Mouse (Mus musculus) heart, embryonic 15.5 days (tissue): ENCODE measurements around the gene 4930590J08Rik. TPM values are rescaled to one million over a fixed set of nuclear protein-coding genes. Genes with fewer than 3 reads are reported as not detected.
"Not testable (repeated sequence)": the region's sequence is repeated elsewhere in the genome, so short reads cannot be mapped to it uniquely, and the experiment has no call there.

Experiments used
- ATAC-seq: fragments of 200-750 bp; cut with Nextera tagmentation; replicated peaks from 2 replicates; pipeline ENCODE4 v1.8.0; 2017; ENCODE audit warnings: low read depth, moderate TSS enrichment; ENCODE audit not compliant: insufficient number of reproducible peaks, insufficient read depth, low FRiP score
- H3K27ac ChIP-seq: fragments of 300-500 bp; sonication (generic); 2 replicates; pipeline ENCODE4 v1.5.1; 2015; ENCODE audit warnings: mild to moderate bottlenecking, inconsistent platforms
- H3K27me3 ChIP-seq: fragments of 300-500 bp; sonication (generic); 2 replicates; pipeline ENCODE4 v1.6.1; 2015; ENCODE audit warnings: inconsistent platforms
- H3K36me3 ChIP-seq: fragments of 300-500 bp; sonication (generic); 2 replicates; pipeline ENCODE4 v1.6.1; 2015; ENCODE audit warnings: mild to moderate bottlenecking, inconsistent platforms
- H3K4me1 ChIP-seq: fragments of 300-500 bp; sonication (generic); replicated peaks from 2 replicates; pipeline ENCODE4 v1.6.1; 2015; ENCODE audit warnings: inconsistent platforms
- H3K4me2 ChIP-seq: fragments of 300-500 bp; sonication (generic); 2 replicates; pipeline ENCODE4 v1.6.1; 2015; ENCODE audit warnings: inconsistent platforms, mild to moderate bottlenecking, moderate library complexity
- H3K4me3 ChIP-seq: fragments of 300-500 bp; sonication (generic); 2 replicates; pipeline ENCODE4 v1.5.1; 2015; ENCODE audit warnings: mild to moderate bottlenecking, inconsistent platforms
- H3K9ac ChIP-seq: fragments of 300-500 bp; sonication (generic); 2 replicates; pipeline ENCODE4 v1.6.1; 2015; ENCODE audit warnings: mild to moderate bottlenecking, inconsistent platforms
- H3K9me3 ChIP-seq: fragments of 300-500 bp; sonication (generic); replicated peaks from 2 replicates; pipeline ENCODE4 v1.6.1; 2016; ENCODE audit warnings: inconsistent platforms
- WGBS: fragments of 180-500 bp; shearing (Covaris S2); methylation state at CpG from one replicate; pipeline ENCODE4 v1.1.7; 2015; ENCODE audit warnings: mixed read lengths; 5-methylcytosine and 5-hydroxymethylcytosine counted together
- polyA plus RNA-seq: library from polyadenylated mRNA; unstranded; fragments of >200 nt; fragmentation: Nextera tagmentation; extraction: Ambion mirVana; gene quantifications from 2 replicates; pipeline ENCODE4 v1.2.1, GENCODE M21; 2015

Gene 4930590J08Rik
- polyA plus RNA-seq: 0.19 and 0.31 TPM in 2 replicates

DNA sequence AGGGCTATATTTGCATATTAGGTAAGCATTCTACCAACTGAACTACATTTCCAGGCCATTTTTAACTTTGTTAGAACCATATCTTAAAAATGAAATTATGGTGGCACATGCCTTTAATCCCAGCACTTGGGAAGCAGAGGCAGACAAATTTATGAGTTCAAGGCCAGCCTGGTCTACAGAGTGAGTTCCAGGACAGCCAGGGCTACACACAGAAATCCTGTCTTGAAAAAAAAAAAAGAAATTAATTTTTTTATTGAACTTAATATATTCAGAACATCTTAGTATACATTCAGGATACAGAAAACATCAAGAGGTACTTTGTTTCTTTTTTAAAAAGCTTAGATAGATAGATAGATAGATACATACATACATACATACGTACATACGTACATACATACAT, at the start of gene 4930590J08Rik:
TSS of gene 4930590J08Rik (plus strand) at position 301 of the 400 bp plus-strand sequence.
- ATAC-seq, H3K9ac ChIP-seq, H3K4me1 ChIP-seq, H3K27me3 ChIP-seq, H3K4me2 ChIP-seq, H3K4me3 ChIP-seq, H3K27ac ChIP-seq, H3K9me3 ChIP-seq: not testable (repeated sequence)
- peaks cover 37% of the 10 kb centered on the region for H3K36me3 ChIP-seq
- WGBS: 91% methylated on average over 2 of the region's 2 CpGs

DNA sequence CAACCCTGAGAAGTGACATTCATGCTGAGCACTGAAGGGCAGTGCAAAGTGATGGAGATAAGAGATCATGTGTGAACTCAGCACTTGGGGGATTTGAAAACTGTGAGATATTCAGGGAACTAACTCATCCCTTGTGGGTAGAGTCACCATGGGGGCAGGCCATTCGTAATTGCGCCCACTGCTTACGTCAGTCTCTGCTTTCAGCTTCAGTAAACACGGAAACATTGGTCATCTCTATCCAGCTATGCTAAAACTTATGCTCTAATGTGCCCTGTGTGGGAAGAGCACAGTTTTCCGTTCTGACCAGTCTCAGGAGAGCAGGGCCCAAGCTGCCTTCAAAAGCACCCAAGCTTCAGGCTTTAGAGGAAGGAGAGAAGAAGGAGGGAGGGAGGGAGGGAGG, 44.3 kb upstream of the 4930590J08Rik start:
- WGBS: 50% methylated on average over 5 of the region's 5 CpGs

DNA sequence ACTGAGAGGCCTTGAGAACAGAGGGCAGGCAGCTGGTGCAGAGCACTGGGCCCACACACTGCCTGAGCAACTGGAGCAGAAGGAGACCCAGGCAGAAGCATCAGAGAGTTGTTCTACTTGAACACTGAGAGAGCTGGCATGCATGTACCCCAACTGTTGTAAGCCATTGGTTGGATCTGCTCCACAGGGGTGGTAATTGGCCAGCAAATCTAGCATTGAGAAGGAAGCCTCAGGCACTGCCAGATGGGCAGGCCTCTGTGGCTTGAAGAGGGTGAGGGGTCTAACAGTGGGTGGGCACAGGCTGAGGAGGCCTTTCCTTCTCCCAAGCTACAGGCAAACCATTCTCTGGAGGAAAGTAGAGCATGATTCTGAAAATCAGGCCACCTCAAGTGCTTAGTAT, 39.8 kb upstream of the 4930590J08Rik start:
- H3K4me3 ChIP-seq: no peak overlapping the region
- ATAC-seq: no peak
- no peak overlapping the region for H3K4me2 ChIP-seq
- H3K27ac ChIP-seq: no peak overlapping the region
- H3K9me3 ChIP-seq: no peaks in the 10 kb centered on the region
- no peak overlapping the region for H3K9ac ChIP-seq
- H3K36me3 ChIP-seq: no peaks in the 10 kb centered on the region
- H3K4me1 ChIP-seq: no peaks in the 10 kb centered on the region
- 0 out of 2 replicates have a peak, but pooled peaks cover 8% of the 10 kb centered on the region for H3K27me3 ChIP-seq

More for the DNA sequence above, 44.3 kb upstream of the 4930590J08Rik start:
- no peak overlapping the region for H3K9ac ChIP-seq
- no peak overlapping the region for H3K27ac ChIP-seq
- no peaks in the 10 kb centered on the region for H3K36me3 ChIP-seq
- H3K4me3 ChIP-seq: no peak overlapping the region
- no peak overlapping the region for H3K4me2 ChIP-seq
- H3K27me3 ChIP-seq: peaks cover 22% of the 10 kb centered on the region
- no peaks in the 10 kb centered on the region for H3K9me3 ChIP-seq
- ATAC-seq: no peak
- no peaks in the 10 kb centered on the region for H3K4me1 ChIP-seq

DNA sequence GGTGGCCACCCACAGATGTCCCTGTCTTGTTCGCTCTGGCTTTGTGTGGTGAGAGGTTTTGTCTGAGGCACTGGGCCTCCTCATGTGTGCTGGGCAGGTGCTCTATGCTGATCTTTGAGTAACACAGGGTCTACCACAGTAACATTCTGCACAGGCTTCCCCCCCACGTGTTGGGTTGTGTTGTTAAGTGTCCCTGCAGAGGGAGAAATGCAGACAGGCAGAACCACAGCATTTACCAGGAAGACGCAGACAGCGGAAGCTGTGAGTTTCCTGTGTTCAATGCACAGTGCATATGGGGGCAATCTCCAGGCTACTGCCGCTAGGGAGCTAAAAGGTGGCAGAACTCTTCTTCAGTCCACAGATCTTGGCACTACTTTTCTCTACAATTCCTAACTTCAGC, 38.0 kb upstream of the 4930590J08Rik start:
- H3K4me2 ChIP-seq: no peak overlapping the region
- 0 out of 2 replicates have a peak, but pooled peaks cover 8% of the 10 kb centered on the region for H3K27me3 ChIP-seq
- H3K27ac ChIP-seq: no peak overlapping the region
- no peak overlapping the region for H3K9ac ChIP-seq
- no peaks in the 10 kb centered on the region for H3K36me3 ChIP-seq
- no peak for ATAC-seq
- WGBS: 67% methylated on average over 5 of the region's 5 CpGs
- H3K9me3 ChIP-seq: no peaks in the 10 kb centered on the region
- H3K4me3 ChIP-seq: no peak overlapping the region
- no peaks in the 10 kb centered on the region for H3K4me1 ChIP-seq

DNA sequence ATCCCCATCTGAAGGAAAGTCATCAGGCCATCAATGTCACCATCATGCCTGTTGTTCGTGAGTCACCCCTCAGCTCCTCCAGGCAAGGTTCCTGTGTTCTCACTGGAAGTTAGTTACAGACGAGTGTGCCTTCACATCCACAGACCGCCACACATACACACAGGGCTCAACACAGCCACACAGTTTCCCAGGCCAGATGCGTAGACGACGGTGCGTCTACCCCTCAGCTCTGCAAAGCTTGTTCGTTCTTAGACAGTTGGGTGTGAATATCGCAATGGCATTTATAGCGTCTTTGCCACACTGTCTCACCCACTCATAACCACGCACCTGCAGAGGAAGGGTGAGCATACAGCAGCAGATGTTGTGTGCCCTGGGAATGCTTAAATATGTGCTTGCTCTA, 37.0 kb upstream of the 4930590J08Rik start:
- Histone ChIP-seq H3K4me3 (no peak overlapping the region), H3K27ac (no peak overlapping the region), H3K27me3 (0 out of 2 replicates have a peak, but pooled peaks cover 8% of the 10 kb centered on the region), H3K9ac (no peak overlapping the region), H3K4me2 (no peak overlapping the region), H3K36me3 (no peaks in the 10 kb centered on the region), H3K9me3 (no peaks in the 10 kb centered on the region), H3K4me1 (no peaks in the 10 kb centered on the region)
- ATAC-seq: no peak
- 82% methylated on average over 11 of the region's 11 CpGs for WGBS

DNA sequence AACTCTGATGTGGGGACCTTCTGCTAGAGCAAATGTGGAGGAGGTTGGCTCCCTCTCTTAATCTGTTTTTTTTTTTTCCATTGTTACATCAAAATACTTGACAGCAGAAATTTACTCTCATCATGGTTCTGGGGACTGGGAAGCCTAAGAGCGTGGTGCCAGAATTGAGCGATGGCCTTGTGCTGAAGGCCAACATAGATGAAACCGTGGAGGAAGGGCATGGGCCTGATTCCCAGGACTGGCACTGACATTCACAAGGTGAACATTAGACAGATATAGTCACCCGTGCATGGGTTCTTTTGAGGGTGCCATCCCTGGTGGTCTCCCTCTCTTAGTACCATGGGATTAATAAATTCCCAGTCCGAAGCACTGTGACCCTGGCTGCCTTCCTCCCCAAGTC, 34.5 kb upstream of the 4930590J08Rik start:
- Histone ChIP-seq H3K4me3 (no peak overlapping the region), H3K4me2 (no peak overlapping the region)
- WGBS: 87% methylated on average over 5 of the region's 5 CpGs

DNA sequence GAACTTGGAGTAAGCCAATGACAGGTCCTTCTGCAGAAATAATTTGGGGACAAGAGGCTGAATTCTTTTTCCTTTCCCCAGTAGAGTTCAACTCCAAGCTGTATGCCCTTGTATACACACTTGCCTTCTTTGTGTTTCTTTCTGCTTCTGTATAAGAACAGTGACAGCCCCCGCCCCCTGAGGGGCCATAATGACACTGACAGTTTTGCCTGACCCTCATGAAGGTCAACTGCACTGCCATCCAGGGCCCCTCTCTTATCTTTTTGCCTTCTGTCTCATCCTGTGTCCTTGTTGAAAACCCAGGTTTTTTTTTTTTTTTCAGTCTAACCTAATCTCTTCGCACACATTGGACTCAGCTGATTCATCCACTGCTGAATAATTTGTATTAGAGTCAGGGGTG, 29.8 kb upstream of the 4930590J08Rik start:
- H3K27ac ChIP-seq: no peak overlapping the region
- H3K4me1 ChIP-seq: no peaks in the 10 kb centered on the region
- H3K9ac ChIP-seq: no peak overlapping the region
- H3K36me3 ChIP-seq: no peaks in the 10 kb centered on the region
- no peak for ATAC-seq
- H3K4me2 ChIP-seq: no peak overlapping the region
- H3K27me3 ChIP-seq: no peaks in the 10 kb centered on the region
- H3K4me3 ChIP-seq: no peak overlapping the region
- WGBS: 48% methylated on average over 2 of the region's 2 CpGs
- no peaks in the 10 kb centered on the region for H3K9me3 ChIP-seq

More for the DNA sequence above, 34.5 kb upstream of the 4930590J08Rik start:
- H3K9ac ChIP-seq: no peak overlapping the region
- H3K9me3 ChIP-seq: no peaks in the 10 kb centered on the region
- 0 out of 2 replicates have a peak, but pooled peaks cover 8% of the 10 kb centered on the region for H3K27me3 ChIP-seq
- H3K4me1 ChIP-seq: no peaks in the 10 kb centered on the region
- ATAC-seq: no peak
- no peak overlapping the region for H3K27ac ChIP-seq
- no peaks in the 10 kb centered on the region for H3K36me3 ChIP-seq

DNA sequence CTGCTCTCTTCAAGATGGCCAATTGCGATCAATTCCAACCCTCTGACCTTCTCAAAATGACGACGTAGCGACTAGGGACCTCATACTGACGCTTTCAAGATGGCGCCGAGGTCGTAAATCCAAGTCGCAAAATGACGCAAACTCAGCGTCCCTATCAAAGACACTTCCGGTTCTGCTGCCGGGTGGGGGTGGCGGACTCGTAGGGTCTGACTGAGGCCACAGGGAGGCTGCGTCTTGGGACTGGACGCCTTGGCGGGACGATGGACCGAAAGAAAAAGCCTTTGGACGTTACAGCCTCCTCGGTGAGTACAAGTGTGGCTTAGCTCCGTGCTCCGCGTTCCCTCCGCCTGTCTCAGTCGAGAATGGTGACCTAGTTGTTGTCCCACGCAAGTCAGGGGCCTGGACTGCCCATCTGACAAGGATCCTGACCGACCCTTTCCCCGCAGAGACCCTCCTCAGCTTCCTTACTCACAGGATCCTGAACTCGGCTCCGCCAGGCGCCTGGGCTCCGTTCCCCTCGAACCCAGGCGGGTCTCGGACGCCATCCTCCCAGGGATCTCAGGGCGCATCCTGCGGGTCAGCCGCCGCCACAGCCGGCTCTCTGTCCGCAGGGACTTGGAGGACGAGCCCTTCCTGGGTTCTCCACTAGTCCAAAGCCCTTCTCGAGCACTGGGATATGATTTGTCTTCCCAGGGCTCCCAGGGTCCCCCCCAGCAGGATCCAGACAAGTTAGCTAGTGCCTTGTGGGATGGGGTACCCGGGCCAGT, 24.5 kb upstream of the 4930590J08Rik start, which contains the start of gene Ccdc174:
TSS of gene Ccdc174 (plus strand) at position 169 of the 767 bp plus-strand sequence.
- ATAC-seq: peak; percentile 89
- Histone ChIP-seq H3K27ac (peak within 1 kb of the TSS; percentile 74), H3K27me3 (no peaks in the 10 kb centered on the region), H3K36me3 (peaks cover 19% of the 10 kb centered on the region), H3K9me3 (no peaks in the 10 kb centered on the region), H3K9ac (peak within 1 kb of the TSS; percentile 85), H3K4me2 (peak within 1 kb of the TSS; percentile 79), H3K4me1 (peaks cover 6% of the 10 kb centered on the region), H3K4me3 (peak within 1 kb of the TSS; percentile 86)
- WGBS: under 1% methylated on average over 47 of the region's 47 CpGs

DNA sequence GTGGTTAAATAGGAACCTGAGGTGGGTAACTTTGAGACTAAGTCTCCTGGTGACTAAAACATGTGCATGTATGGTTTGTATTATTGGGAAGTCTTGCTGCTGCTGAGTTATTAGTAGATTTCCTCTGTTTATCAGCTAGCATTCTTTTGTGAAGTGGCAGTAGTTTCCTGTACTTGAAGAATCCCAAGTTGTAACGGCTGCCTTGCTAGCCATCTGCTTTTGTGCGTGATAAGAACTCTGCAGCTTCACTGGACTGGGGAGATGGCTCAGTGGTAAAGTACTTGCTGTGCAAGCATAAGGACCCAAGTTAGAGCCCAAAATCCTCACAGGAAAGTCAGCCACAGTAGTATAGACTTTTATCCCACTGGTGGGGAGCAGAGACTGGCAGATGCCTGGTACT, 18.8 kb upstream of the 4930590J08Rik start:
- Histone ChIP-seq H3K4me1 (peaks cover 8% of the 10 kb centered on the region), H3K9ac (no peak overlapping the region), H3K36me3 (peaks cover 61% of the 10 kb centered on the region), H3K4me3 (no peak overlapping the region), H3K9me3 (no peaks in the 10 kb centered on the region), H3K27ac (0 out of 2 replicates have a peak overlapping the region, but pooled peaks have one; percentile 2), H3K27me3 (no peaks in the 10 kb centered on the region), H3K4me2 (no peak overlapping the region)
- ATAC-seq: no peak
- 24% methylated on average over 2 of the region's 2 CpGs for WGBS

DNA sequence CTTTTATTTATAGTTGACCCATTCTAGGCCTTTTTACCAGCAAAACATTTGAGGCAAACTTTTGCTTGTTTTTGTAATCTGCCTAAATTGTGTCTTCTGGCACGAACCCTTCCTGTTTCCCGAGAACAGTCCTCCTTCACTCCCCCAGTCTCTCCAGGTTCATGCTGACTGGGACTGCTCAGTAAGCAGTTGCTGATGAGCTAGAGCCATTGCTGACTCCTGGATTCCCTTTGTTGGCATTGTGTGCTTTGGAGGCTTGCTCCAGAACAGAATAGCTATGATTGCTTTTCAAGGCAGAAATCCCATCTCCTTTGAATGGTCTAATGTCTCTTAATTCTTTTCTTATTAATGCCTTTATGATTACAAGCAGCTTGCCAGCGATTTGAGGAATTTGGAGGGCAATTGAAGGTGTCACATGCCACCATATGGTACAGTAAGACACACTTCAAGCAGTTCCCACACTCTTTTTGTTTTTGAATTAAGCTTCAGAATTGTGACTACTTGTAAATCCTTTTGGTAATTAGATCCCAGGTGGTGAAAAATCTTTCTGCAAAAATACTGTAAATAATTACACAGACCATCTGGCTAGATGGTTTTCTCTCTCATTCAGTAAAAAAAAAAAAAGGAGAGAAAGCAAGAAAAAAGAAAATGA, 13.2 kb upstream of the 4930590J08Rik start:
- Histone ChIP-seq H3K4me3 (no peak overlapping the region), H3K27me3 (no peaks in the 10 kb centered on the region), H3K9ac (no peak overlapping the region), H3K9me3 (no peaks in the 10 kb centered on the region), H3K4me2 (no peak overlapping the region), H3K27ac (no peak overlapping the region), H3K36me3 (peaks cover 77% of the 10 kb centered on the region), H3K4me1 (no peaks in the 10 kb centered on the region)
- 79% methylated on average over 3 of the region's 3 CpGs for WGBS
- ATAC-seq: no peak

DNA sequence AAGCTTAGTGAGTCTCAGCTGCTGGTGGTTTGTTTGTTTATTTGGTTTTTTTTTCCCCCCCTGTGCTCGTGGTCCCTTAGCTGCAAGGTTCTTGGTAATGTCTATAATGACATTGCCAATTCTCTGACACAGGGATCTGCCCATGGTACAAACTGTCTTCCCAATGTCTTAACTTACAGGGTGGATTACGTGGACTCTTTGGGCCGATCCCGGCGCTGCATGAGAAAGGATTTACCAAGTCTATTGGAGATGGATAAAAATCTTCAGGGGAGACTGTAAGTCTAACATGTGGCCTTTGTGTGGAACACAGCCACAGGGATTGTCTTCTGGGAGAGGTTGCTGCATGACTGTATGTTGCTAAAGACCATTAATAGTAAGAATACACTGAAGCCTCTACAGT, 12.0 kb upstream of the 4930590J08Rik start:
- Histone ChIP-seq H3K4me3 (no peak overlapping the region), H3K9ac (no peak overlapping the region), H3K36me3 (peaks cover 85% of the 10 kb centered on the region), H3K27me3 (no peaks in the 10 kb centered on the region), H3K9me3 (no peaks in the 10 kb centered on the region), H3K4me1 (no peaks in the 10 kb centered on the region), H3K4me2 (no peak overlapping the region), H3K27ac (no peak overlapping the region)
- no peak for ATAC-seq
- 89% methylated on average over 5 of the region's 5 CpGs for WGBS
